Mouse (Mus musculus) spleen, postnatal 14 days (tissue): ENCODE measurements around the gene Slc7a15.
"Not testable (repeated sequence)": the region's sequence is repeated elsewhere in the genome, so short reads cannot be mapped to it uniquely, and the experiment has no call there.

Experiments used
- DNase-seq, 2 experiments: peaks; one replicate each; pipeline ENCODE4 v3.0.0; 2021 to 2022; ENCODE audit warnings: low spot score in 2 of 2

Slc7a15 gene

GRCm38 (mm10) chr12:8559876-8560275, 39.0 kb downstream of the Slc7a15 start:
- DNase-seq: not testable (repeated sequence)

GRCm38 (mm10) chr12:8556189-8556588, 42.7 kb downstream of the Slc7a15 start:
- DNase-seq: no peak

- DNase-seq: no peak
Measured at GRCm38 (mm10) chr12:8555419-8555818, 43.4 kb downstream of the Slc7a15 start.

GRCm38 (mm10) chr12:8547357-8547756, 51.5 kb downstream of the Slc7a15 start:
- peak in 1 of 2 experiments; percentile 39 for DNase-seq

- no peak for DNase-seq
Measured at GRCm38 (mm10) chr12:8546801-8547200, 52.1 kb downstream of the Slc7a15 start.

GRCm38 (mm10) chr12:8545066-8545610, 53.7 kb downstream of the Slc7a15 start:
- no peak for DNase-seq

- DNase-seq: no peak
Measured at GRCm38 (mm10) chr12:8542371-8542770, 56.5 kb downstream of the Slc7a15 start.

- no peak for DNase-seq
Measured at GRCm38 (mm10) chr12:8539471-8539870, 59.4 kb downstream of the Slc7a15 start.

GRCm38 (mm10) chr12:8537291-8537690, 61.6 kb downstream of the Slc7a15 start:
- DNase-seq: no peak

- no peak for DNase-seq
Measured at GRCm38 (mm10) chr12:8536221-8536965, 62.5 kb downstream of the Slc7a15 start.

- no peak for DNase-seq
Measured at GRCm38 (mm10) chr12:8535596-8535995, 63.3 kb downstream of the Slc7a15 start.

GRCm38 (mm10) chr12:8534915-8535314, 64.0 kb downstream of the Slc7a15 start:
- no peak for DNase-seq

GRCm38 (mm10) chr12:8527770-8528169, 71.1 kb downstream of the Slc7a15 start:
- no peak for DNase-seq

GRCm38 (mm10) chr12:8527175-8527574, 71.7 kb downstream of the Slc7a15 start:
- DNase-seq: no peak

- DNase-seq: no peak
Measured at GRCm38 (mm10) chr12:8524062-8524461, 74.8 kb downstream of the Slc7a15 start.

GRCm38 (mm10) chr12:8522711-8523110, 76.2 kb downstream of the Slc7a15 start:
- no peak for DNase-seq

- DNase-seq: no peak
Measured at GRCm38 (mm10) chr12:8521375-8522047, 77.4 kb downstream of the Slc7a15 start.

GRCm38 (mm10) chr12:8519431-8520160, 79.3 kb downstream of the Slc7a15 start:
- DNase-seq: no peak

- DNase-seq: no peak
Measured at GRCm38 (mm10) chr12:8511037-8511882, 87.6 kb downstream of the Slc7a15 start.

GRCm38 (mm10) chr12:8510317-8510988, 88.4 kb downstream of the Slc7a15 start:
- no peak for DNase-seq

- no peak for DNase-seq
Measured at GRCm38 (mm10) chr12:8509693-8510092, 89.2 kb downstream of the Slc7a15 start.
